Mouse (Mus musculus) neural tube, embryonic 15.5 days (tissue): Measurements from ENCODE around the gene Lsamp. TPM values are rescaled to one million over a fixed set of nuclear protein-coding genes. Genes with fewer than 3 reads are reported as not detected.
"Not testable (repeated sequence)": the region's sequence is repeated elsewhere in the genome, so short reads cannot be mapped to it uniquely, and the experiment has no call there.

ENCODE experiments used
- ATAC-seq: fragments of 200-750 bp; cut with Nextera tagmentation; 2 replicates; pipeline ENCODE4 v1.8.0; 2017; ENCODE audit warnings: mild to moderate bottlenecking, moderate TSS enrichment, moderate library complexity; ENCODE audit not compliant: low FRiP score
- H3K27ac ChIP-seq: fragments of 300-500 bp; sonication (generic); replicated peaks from 2 replicates; pipeline ENCODE4 v1.5.1; 2015; ENCODE audit warnings: mild to moderate bottlenecking, inconsistent platforms
- H3K27me3 ChIP-seq: fragments of 300-500 bp; sonication (generic); replicated peaks from 2 replicates; pipeline ENCODE4 v1.6.1; 2015; ENCODE audit warnings: inconsistent platforms
- H3K36me3 ChIP-seq: fragments of 300-500 bp; sonication (generic); 2 replicates; pipeline ENCODE4 v1.6.1; 2015; ENCODE audit warnings: inconsistent platforms
- H3K4me1 ChIP-seq: fragments of 300-500 bp; sonication (generic); 2 replicates; pipeline ENCODE4 v1.6.1; 2015; ENCODE audit warnings: inconsistent platforms
- H3K4me2 ChIP-seq: fragments of 300-500 bp; sonication (generic); 2 replicates; pipeline ENCODE4 v1.6.1; 2015; ENCODE audit warnings: inconsistent platforms, mild to moderate bottlenecking, moderate library complexity
- H3K4me3 ChIP-seq: fragments of 300-500 bp; sonication (generic); replicated peaks from 2 replicates; pipeline ENCODE4 v1.5.1; 2015; ENCODE audit warnings: mild to moderate bottlenecking, inconsistent platforms
- H3K9ac ChIP-seq: fragments of 300-500 bp; sonication (generic); replicated peaks from 2 replicates; pipeline ENCODE4 v1.6.1; 2015; ENCODE audit warnings: mild to moderate bottlenecking, inconsistent platforms
- H3K9me3 ChIP-seq: fragments of 300-500 bp; sonication (generic); replicated peaks from 2 replicates; pipeline ENCODE4 v1.6.1; 2016; ENCODE audit warnings: inconsistent platforms
- WGBS: fragments of 180-500 bp; shearing (Covaris S2); methylation state at CpG from one replicate; pipeline ENCODE4 v1.1.7; 2015; ENCODE audit warnings: mixed read lengths; 5-methylcytosine and 5-hydroxymethylcytosine counted together
- polyA plus RNA-seq: library from polyadenylated mRNA; unstranded; fragments of >200 nt; fragmentation: Nextera tagmentation; extraction: Ambion mirVana; gene quantifications from 2 replicates; pipeline ENCODE4 v1.2.1, GENCODE M21; 2015

The Lsamp gene
- polyA plus RNA-seq, 1 experiment from 2014 or later: 124 TPM

DNA sequence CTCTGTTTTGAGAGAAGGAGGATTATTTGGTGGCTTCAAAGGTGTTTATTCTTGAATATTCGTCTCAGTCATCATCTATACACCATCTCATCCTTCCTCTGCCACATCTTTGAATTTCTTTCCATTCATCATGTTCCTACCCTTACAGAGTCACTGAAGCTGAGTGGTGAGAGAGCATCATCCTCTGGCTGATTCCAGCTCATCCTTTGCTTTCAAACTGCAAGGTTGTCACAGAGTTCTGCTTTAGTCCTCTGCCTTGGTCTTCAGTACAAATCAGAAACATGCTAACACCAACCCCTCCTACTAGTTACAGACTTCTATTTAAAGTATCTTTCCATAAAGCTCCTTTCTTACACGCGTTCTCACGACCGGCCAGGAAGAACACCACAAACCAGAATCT, 2018.8 kb downstream of the Lsamp start:
- no peaks in the 10 kb centered on the region for H3K4me1 ChIP-seq
- ATAC-seq: no peak
- no peak overlapping the region for H3K9ac ChIP-seq
- H3K9me3 ChIP-seq: no peaks in the 10 kb centered on the region
- no peaks in the 10 kb centered on the region for H3K36me3 ChIP-seq
- no peaks in the 10 kb centered on the region for H3K27me3 ChIP-seq
- no peak overlapping the region for H3K4me2 ChIP-seq
- H3K4me3 ChIP-seq: no peak overlapping the region
- H3K27ac ChIP-seq: no peak overlapping the region
- WGBS: 98% methylated on average over 5 of the region's 5 CpGs

DNA sequence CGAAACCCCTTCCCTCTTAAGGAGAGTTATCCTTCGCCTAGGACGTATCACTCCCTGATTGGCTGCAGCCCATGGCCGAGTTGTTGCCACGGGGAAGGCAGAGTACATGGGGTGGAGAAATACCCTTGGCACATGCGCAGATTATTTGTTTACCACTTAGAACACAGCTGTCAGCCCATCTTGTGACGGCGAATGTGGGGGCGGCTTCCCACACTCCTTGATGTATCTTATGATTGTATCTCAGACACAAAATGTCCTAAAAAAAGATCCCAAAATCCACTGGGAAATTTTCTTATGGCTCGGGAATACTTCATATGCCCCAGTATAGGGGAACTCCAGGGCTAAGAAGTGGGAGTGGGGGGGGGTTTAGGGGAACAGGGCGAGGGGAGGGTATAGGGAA, 2019.3 kb downstream of the Lsamp start:
- 88% methylated on average over 11 of the region's 11 CpGs for WGBS
- H3K4me1 ChIP-seq, H3K36me3 ChIP-seq, H3K4me3 ChIP-seq, ATAC-seq, H3K27me3 ChIP-seq, H3K9me3 ChIP-seq, H3K27ac ChIP-seq, H3K4me2 ChIP-seq, H3K9ac ChIP-seq: not testable (repeated sequence)

DNA sequence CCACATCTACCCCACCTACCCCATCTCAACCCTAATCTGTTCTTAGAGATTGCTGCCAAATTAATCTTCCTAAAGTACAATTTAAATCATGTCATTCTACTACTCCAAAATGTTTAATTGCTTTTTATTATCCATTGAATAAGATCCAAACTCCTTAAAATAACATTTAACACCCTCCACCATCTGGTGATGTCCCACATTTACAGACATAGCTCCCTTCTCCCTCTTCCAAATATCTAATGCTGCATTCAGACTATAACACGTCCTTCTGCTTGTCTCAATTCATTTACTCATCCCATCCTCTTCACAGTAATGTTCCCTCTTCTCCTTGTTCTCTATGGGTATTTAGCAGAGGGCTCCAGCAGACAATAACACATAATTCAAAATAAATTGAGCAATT, 2020.0 kb downstream of the Lsamp start:
- H3K4me1 ChIP-seq: no peaks in the 10 kb centered on the region
- H3K9me3 ChIP-seq: no peaks in the 10 kb centered on the region
- H3K4me3 ChIP-seq: no peak overlapping the region
- H3K36me3 ChIP-seq: no peaks in the 10 kb centered on the region
- H3K4me2 ChIP-seq: no peak overlapping the region
- ATAC-seq: no peak
- H3K27me3 ChIP-seq: no peaks in the 10 kb centered on the region
- H3K27ac ChIP-seq: no peak overlapping the region
- no peak overlapping the region for H3K9ac ChIP-seq
- WGBS: 50% methylated on average over 1 of the region's 1 CpGs

- Histone ChIP-seq H3K4me1 (peaks cover 3% of the 10 kb centered on the region; the same call in 1 of the 2 replicates), H3K27ac (no peak overlapping the region)
- ATAC-seq: no peak
Observed at GRCm38 (mm10) chr16:42014937-42015336, 2030.8 kb downstream of the Lsamp start.

DNA sequence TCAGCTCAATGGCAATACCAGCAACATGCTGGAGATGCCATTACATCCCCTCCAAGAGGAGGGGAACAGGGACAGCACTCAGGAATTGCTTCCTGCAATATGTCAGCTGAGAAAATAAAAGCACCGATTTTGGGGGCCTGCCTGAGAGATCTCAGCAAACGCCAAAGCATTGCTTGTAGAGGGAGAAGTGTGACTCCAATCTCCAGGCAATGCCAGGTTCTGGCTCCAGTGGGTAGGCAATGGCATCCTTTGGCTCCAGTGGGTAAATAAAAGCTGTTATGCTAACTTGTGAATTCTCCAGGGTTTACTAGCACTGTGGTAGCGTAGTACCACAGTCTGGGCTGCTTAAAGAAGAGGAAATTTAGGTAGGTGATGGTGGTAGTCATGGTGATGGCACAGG, 2031.3 kb downstream of the Lsamp start:
- Histone ChIP-seq H3K4me1 (peaks cover 3% of the 10 kb centered on the region; the same call in 1 of the 2 replicates), H3K27me3 (no peaks in the 10 kb centered on the region), H3K4me3 (no peak overlapping the region), H3K9me3 (no peaks in the 10 kb centered on the region), H3K9ac (no peak overlapping the region), H3K27ac (no peak overlapping the region), H3K36me3 (no peaks in the 10 kb centered on the region), H3K4me2 (no peak overlapping the region)
- no peak for ATAC-seq
- 58% methylated on average over 3 of the region's 3 CpGs for WGBS

More at GRCm38 (mm10) chr16:42014937-42015336, 2030.8 kb downstream of the Lsamp start:
- Histone ChIP-seq H3K9ac (no peak overlapping the region), H3K9me3 (no peaks in the 10 kb centered on the region), H3K36me3 (no peaks in the 10 kb centered on the region), H3K4me3 (no peak overlapping the region), H3K4me2 (no peak overlapping the region), H3K27me3 (no peaks in the 10 kb centered on the region)
- WGBS: 29% methylated on average over 5 of the region's 5 CpGs

GRCm38 (mm10) chr16:42016791-42017643, 2032.9 kb downstream of the Lsamp start:
- no peaks in the 10 kb centered on the region for H3K36me3 ChIP-seq
- H3K27me3 ChIP-seq: no peaks in the 10 kb centered on the region
- WGBS: 77% methylated on average over 9 of the region's 9 CpGs
- H3K4me3 ChIP-seq: no peak overlapping the region
- no peaks in the 10 kb centered on the region for H3K9me3 ChIP-seq
- peaks cover 3% of the 10 kb centered on the region; the same call in 1 of the 2 replicates for H3K4me1 ChIP-seq
- H3K4me2 ChIP-seq: no peak overlapping the region
- no peak overlapping the region for H3K27ac ChIP-seq
- no peak overlapping the region for H3K9ac ChIP-seq
- no peak for ATAC-seq

- no peak overlapping the region for H3K4me3 ChIP-seq
- H3K27ac ChIP-seq: no peak overlapping the region
- WGBS: 37% methylated on average over 1 of the region's 1 CpGs
- H3K4me1 ChIP-seq: no peaks in the 10 kb centered on the region
- H3K36me3 ChIP-seq: no peaks in the 10 kb centered on the region
- no peak overlapping the region for H3K4me2 ChIP-seq
- H3K9ac ChIP-seq: no peak overlapping the region
- H3K27me3 ChIP-seq: no peaks in the 10 kb centered on the region
- ATAC-seq: no peak
- H3K9me3 ChIP-seq: no peaks in the 10 kb centered on the region
Observed at GRCm38 (mm10) chr16:42022566-42022965, 2038.4 kb downstream of the Lsamp start.

GRCm38 (mm10) chr16:42032030-42032429, 2047.9 kb downstream of the Lsamp start:
- Histone ChIP-seq H3K36me3 (no peaks in the 10 kb centered on the region), H3K4me2 (no peak overlapping the region), H3K9me3 (no peaks in the 10 kb centered on the region), H3K4me1 (no peaks in the 10 kb centered on the region), H3K9ac (no peak overlapping the region), H3K27me3 (no peaks in the 10 kb centered on the region), H3K4me3 (no peak overlapping the region), H3K27ac (no peak overlapping the region)
- ATAC-seq: no peak
- 73% methylated on average over 2 of the region's 2 CpGs for WGBS

- Histone ChIP-seq H3K27me3 (no peaks in the 10 kb centered on the region), H3K27ac (no peak overlapping the region), H3K36me3 (no peaks in the 10 kb centered on the region), H3K4me2 (no peak overlapping the region), H3K4me3 (no peak overlapping the region), H3K9me3 (no peaks in the 10 kb centered on the region), H3K4me1 (no peaks in the 10 kb centered on the region), H3K9ac (no peak overlapping the region)
- ATAC-seq: no peak
- WGBS: 96% methylated on average over 2 of the region's 2 CpGs
Observed at GRCm38 (mm10) chr16:42033449-42033848, 2049.3 kb downstream of the Lsamp start.

DNA sequence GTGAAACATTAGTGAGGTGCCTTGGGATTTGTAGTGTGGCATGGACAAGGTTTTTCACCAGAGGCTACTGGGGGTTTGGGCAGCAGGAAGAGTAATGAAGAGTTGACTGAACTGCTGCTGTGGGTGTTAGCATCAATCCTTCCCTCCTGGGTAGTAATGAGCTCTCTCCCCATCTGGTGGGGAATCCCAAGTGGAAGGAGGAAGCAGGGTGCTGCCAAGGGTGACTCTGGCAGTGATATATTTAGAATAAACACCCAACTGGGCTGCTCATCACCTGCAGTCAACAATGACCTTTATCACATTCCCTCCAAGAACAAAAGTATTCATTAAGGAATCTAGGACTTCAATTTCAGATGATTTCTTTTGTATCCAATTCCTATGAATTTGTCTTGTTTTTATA, 2064.0 kb downstream of the Lsamp start:
- Histone ChIP-seq H3K27ac (no peak overlapping the region), H3K4me2 (no peak overlapping the region), H3K9ac (no peak overlapping the region), H3K9me3 (no peaks in the 10 kb centered on the region), H3K36me3 (no peaks in the 10 kb centered on the region), H3K4me1 (no peaks in the 10 kb centered on the region), H3K4me3 (no peak overlapping the region), H3K27me3 (no peaks in the 10 kb centered on the region)
- no peak for ATAC-seq

DNA sequence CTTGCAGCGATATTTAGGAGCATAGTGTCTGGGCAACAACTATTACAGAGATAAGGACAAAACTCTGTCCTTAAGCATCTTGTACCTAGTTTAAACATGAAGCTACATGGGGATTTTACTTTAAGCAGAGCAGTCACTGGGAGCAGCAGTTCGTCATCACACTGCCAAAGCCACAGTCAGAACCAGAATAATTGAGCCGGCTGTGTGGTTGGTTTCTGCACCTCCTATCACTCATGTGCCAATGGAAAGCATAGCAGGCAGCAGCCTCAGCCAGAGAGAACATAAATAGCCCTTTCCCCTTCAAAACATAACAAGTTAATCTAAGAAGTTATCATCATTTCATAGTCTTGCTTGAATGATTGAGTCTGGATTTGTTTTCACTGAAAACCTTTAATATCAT, 2075.8 kb downstream of the Lsamp start:
- Histone ChIP-seq H3K4me2 (no peak overlapping the region), H3K36me3 (no peaks in the 10 kb centered on the region), H3K9ac (no peak overlapping the region), H3K27me3 (no peaks in the 10 kb centered on the region), H3K9me3 (no peaks in the 10 kb centered on the region), H3K27ac (no peak overlapping the region), H3K4me3 (no peak overlapping the region), H3K4me1 (no peaks in the 10 kb centered on the region)
- no peak for ATAC-seq
- WGBS: 68% methylated on average over 3 of the region's 3 CpGs

- WGBS: 82% methylated on average over 3 of the region's 3 CpGs
- H3K4me2 ChIP-seq: no peak overlapping the region
- H3K36me3 ChIP-seq: no peaks in the 10 kb centered on the region
- H3K9me3 ChIP-seq: no peaks in the 10 kb centered on the region
- no peak overlapping the region for H3K27ac ChIP-seq
- no peak overlapping the region for H3K4me3 ChIP-seq
- H3K27me3 ChIP-seq: no peaks in the 10 kb centered on the region
- H3K4me1 ChIP-seq: peaks cover 3% of the 10 kb centered on the region; the same call in 1 of the 2 replicates
- no peak for ATAC-seq
- no peak overlapping the region for H3K9ac ChIP-seq
Observed at GRCm38 (mm10) chr16:42074325-42074724, 2090.2 kb downstream of the Lsamp start.
